Mouse (Mus musculus): ENCODE results near the gene Cpxcr1. TPM values are rescaled to one million over a fixed set of nuclear protein-coding genes. Genes with fewer than 3 reads are reported as not detected.

Gene Cpxcr1
- polyA plus RNA-seq (2015; fragmentation: Nextera tagmentation; extraction: Ambion mirVana) = not detected in 2 replicates

DNA sequence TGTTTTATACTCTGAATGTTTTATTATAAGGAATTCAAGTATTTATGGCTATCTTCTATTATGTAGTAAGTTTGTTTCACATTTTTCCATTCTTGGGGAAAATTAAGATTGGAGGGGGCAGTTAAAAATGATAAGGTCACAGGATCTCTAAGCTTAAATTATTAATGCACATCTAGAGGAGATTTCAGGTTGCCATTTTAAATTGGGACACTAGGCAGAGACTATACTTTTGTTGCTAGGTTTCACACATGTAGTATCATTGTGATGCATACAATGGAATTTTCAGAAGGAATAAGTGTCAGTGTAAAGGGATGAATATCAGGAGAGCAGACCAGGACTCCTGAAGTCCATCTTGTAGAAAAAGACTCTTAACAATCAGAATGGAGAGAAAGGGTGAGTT, at the start of gene Cpxcr1:
TSS of gene Cpxcr1 (plus strand) at position 301 of the 400 bp plus-strand sequence.
- no peaks in the 10 kb centered on the region for H3K36me3 ChIP-seq
- ATAC-seq (replicated peaks) = no peak
- no peak within 1 kb of the TSS for H3K4me3 ChIP-seq
- no peak within 1 kb of the TSS for H3K4me2 ChIP-seq (replicated peaks)
- no peaks in the 10 kb centered on the region for H3K9me3 ChIP-seq
- H3K27ac ChIP-seq (replicated peaks) = no peak within 1 kb of the TSS
- H3K27me3 ChIP-seq = no peaks in the 10 kb centered on the region
- H3K9ac ChIP-seq (replicated peaks) = no peak within 1 kb of the TSS
- H3K4me1 ChIP-seq = no peaks in the 10 kb centered on the region

Other genes with a start within 250 kb of the Cpxcr1 start
- gene H2afb2, start 232.2 kb downstream of the Cpxcr1 start, polyA plus RNA-seq (2015; fragmentation: Nextera tagmentation; extraction: Ambion mirVana) = not detected in 2 replicates